Mouse (Mus musculus): ENCODE results near the gene Arrdc3. TPM values are rescaled to one million over a fixed set of nuclear protein-coding genes. Genes with fewer than 3 reads are reported as not detected.

The Arrdc3 gene
- polyA plus RNA-seq, 2 experiments = 49.4 to 66.5 TPM

GRCm38 (mm10) chr13:80897411-80897810, 14.2 kb downstream of the Arrdc3 start:
- Histone ChIP-seq H3K4me3 (replicated peaks; ENCODE audit: low read length) (no peak overlapping the region), H3K4me1 (ENCODE audit: control insufficient read depth, insufficient read depth, low read length) (no peaks in the 10 kb centered on the region), H3K27ac (replicated peaks; ENCODE audit: low read depth, low read length) (no peak overlapping the region), H3K9ac (ENCODE audit: low read depth, low read length, severe bottlenecking) (no peak overlapping the region), H3K9me3 (ENCODE audit: control insufficient read depth, low read length) (no peaks in the 10 kb centered on the region), H3K4me2 (replicated peaks; ENCODE audit: low read depth, low read length, severe bottlenecking) (no peak overlapping the region), H3K36me3 (ENCODE audit: control insufficient read depth, insufficient read depth, low read length) (peaks cover 36% of the 10 kb centered on the region), H3K27me3 (ENCODE audit: control insufficient read depth, insufficient read depth, low read length) (no peaks in the 10 kb centered on the region)
- WGBS = 57% methylated on average over 1 of the region's 1 CpGs
- no peak for TF ChIP-seq POLR2A (IDR thresholded peaks at IDR 0.05; ENCODE audit: borderline replicate concordance, extremely low read depth, insufficient read depth, insufficient read length)
- DNase-seq (ENCODE audit: low spot score) (no peak), ATAC-seq (ENCODE audit: low FRiP score, low read depth) (no peak)

- Histone ChIP-seq H3K4me2 (replicated peaks; ENCODE audit: low read depth, low read length, severe bottlenecking) (no peak overlapping the region), H3K9me3 (ENCODE audit: control insufficient read depth, low read length) (no peaks in the 10 kb centered on the region), H3K9ac (ENCODE audit: low read depth, low read length, severe bottlenecking) (no peak overlapping the region), H3K4me3 (replicated peaks; ENCODE audit: low read length) (no peak overlapping the region), H3K36me3 (ENCODE audit: control insufficient read depth, insufficient read depth, low read length) (peaks cover 31% of the 10 kb centered on the region), H3K27me3 (ENCODE audit: control insufficient read depth, insufficient read depth, low read length) (no peaks in the 10 kb centered on the region), H3K4me1 (ENCODE audit: control insufficient read depth, insufficient read depth, low read length) (no peaks in the 10 kb centered on the region), H3K27ac (replicated peaks; ENCODE audit: low read depth, low read length) (no peak overlapping the region)
- ATAC-seq (ENCODE audit: low FRiP score, low read depth) (no peak), DNase-seq (ENCODE audit: low spot score) (no peak)
- WGBS = 85% methylated on average over 4 of the region's 4 CpGs
- no peak for TF ChIP-seq POLR2A (IDR thresholded peaks at IDR 0.05; ENCODE audit: borderline replicate concordance, extremely low read depth, insufficient read depth, insufficient read length)
These were observed 14.9 kb downstream of the Arrdc3 start for GRCm38 (mm10) chr13:80898095-80898494.

GRCm38 (mm10) chr13:80899435-80900029, 16.3 kb downstream of the Arrdc3 start:
- Histone ChIP-seq H3K36me3 (ENCODE audit: control insufficient read depth, insufficient read depth, low read length) (peaks cover 17% of the 10 kb centered on the region), H3K4me3 (replicated peaks; ENCODE audit: low read length) (no peak overlapping the region), H3K9me3 (ENCODE audit: control insufficient read depth, low read length) (no peaks in the 10 kb centered on the region), H3K27ac (replicated peaks; ENCODE audit: low read depth, low read length) (no peak overlapping the region), H3K27me3 (ENCODE audit: control insufficient read depth, insufficient read depth, low read length) (no peaks in the 10 kb centered on the region), H3K4me2 (replicated peaks; ENCODE audit: low read depth, low read length, severe bottlenecking) (no peak overlapping the region), H3K9ac (ENCODE audit: low read depth, low read length, severe bottlenecking) (no peak overlapping the region), H3K4me1 (ENCODE audit: control insufficient read depth, insufficient read depth, low read length) (no peaks in the 10 kb centered on the region)
- 81% methylated on average over 2 of the region's 2 CpGs for WGBS
- no peak for DNase-seq (ENCODE audit: low spot score)
- no peak for TF ChIP-seq POLR2A (IDR thresholded peaks at IDR 0.05; ENCODE audit: borderline replicate concordance, extremely low read depth, insufficient read depth, insufficient read length)
- no peak for ATAC-seq (ENCODE audit: low FRiP score, low read depth)

GRCm38 (mm10) chr13:80901432-80901831, 18.2 kb downstream of the Arrdc3 start:
- WGBS = 85% methylated on average over 4 of the region's 4 CpGs

GRCm38 (mm10) chr13:80902796-80903195, 19.6 kb downstream of the Arrdc3 start:
- Histone ChIP-seq H3K36me3 (ENCODE audit: control insufficient read depth, insufficient read depth, low read length) (0 out of 2 replicates have a peak, but pooled peaks cover 4% of the 10 kb centered on the region), H3K27me3 (ENCODE audit: control insufficient read depth, insufficient read depth, low read length) (no peaks in the 10 kb centered on the region), H3K9me3 (ENCODE audit: control insufficient read depth, low read length) (no peaks in the 10 kb centered on the region), H3K4me3 (replicated peaks; ENCODE audit: low read length) (no peak overlapping the region), H3K9ac (ENCODE audit: low read depth, low read length, severe bottlenecking) (no peak overlapping the region), H3K27ac (replicated peaks; ENCODE audit: low read depth, low read length) (no peak overlapping the region), H3K4me1 (ENCODE audit: control insufficient read depth, insufficient read depth, low read length) (no peaks in the 10 kb centered on the region), H3K4me2 (replicated peaks; ENCODE audit: low read depth, low read length, severe bottlenecking) (no peak overlapping the region)
- DNase-seq (ENCODE audit: low spot score) (no peak), ATAC-seq (ENCODE audit: low FRiP score, low read depth) (no peak)
- WGBS = 85% methylated on average over 3 of the region's 3 CpGs
- TF ChIP-seq POLR2A (IDR thresholded peaks at IDR 0.05; ENCODE audit: borderline replicate concordance, extremely low read depth, insufficient read depth, insufficient read length) = no peak

More at GRCm38 (mm10) chr13:80901432-80901831, 18.2 kb downstream of the Arrdc3 start:
- no peak for TF ChIP-seq POLR2A (IDR thresholded peaks at IDR 0.05; ENCODE audit: borderline replicate concordance, extremely low read depth, insufficient read depth, insufficient read length)
- DNase-seq (ENCODE audit: low spot score) = no peak
- H3K9ac ChIP-seq (ENCODE audit: low read depth, low read length, severe bottlenecking) = no peak overlapping the region
- H3K4me3 ChIP-seq (replicated peaks; ENCODE audit: low read length) = no peak overlapping the region
- H3K27me3 ChIP-seq (ENCODE audit: control insufficient read depth, insufficient read depth, low read length) = no peaks in the 10 kb centered on the region
- H3K9me3 ChIP-seq (ENCODE audit: control insufficient read depth, low read length) = no peaks in the 10 kb centered on the region
- H3K4me1 ChIP-seq (ENCODE audit: control insufficient read depth, insufficient read depth, low read length) = no peaks in the 10 kb centered on the region
- 0 out of 2 replicates have a peak, but pooled peaks cover 8% of the 10 kb centered on the region for H3K36me3 ChIP-seq (ENCODE audit: control insufficient read depth, insufficient read depth, low read length)
- H3K27ac ChIP-seq (replicated peaks; ENCODE audit: low read depth, low read length) = no peak overlapping the region
- no peak overlapping the region for H3K4me2 ChIP-seq (replicated peaks; ENCODE audit: low read depth, low read length, severe bottlenecking)
- ATAC-seq (ENCODE audit: low FRiP score, low read depth) = no peak
